Mouse (Mus musculus): Measurements from ENCODE around the gene Prkcq.
A peak's percentile ranks its signal among the peaks of the same experiment; 100 is the strongest.

Gene Prkcq

DNA sequence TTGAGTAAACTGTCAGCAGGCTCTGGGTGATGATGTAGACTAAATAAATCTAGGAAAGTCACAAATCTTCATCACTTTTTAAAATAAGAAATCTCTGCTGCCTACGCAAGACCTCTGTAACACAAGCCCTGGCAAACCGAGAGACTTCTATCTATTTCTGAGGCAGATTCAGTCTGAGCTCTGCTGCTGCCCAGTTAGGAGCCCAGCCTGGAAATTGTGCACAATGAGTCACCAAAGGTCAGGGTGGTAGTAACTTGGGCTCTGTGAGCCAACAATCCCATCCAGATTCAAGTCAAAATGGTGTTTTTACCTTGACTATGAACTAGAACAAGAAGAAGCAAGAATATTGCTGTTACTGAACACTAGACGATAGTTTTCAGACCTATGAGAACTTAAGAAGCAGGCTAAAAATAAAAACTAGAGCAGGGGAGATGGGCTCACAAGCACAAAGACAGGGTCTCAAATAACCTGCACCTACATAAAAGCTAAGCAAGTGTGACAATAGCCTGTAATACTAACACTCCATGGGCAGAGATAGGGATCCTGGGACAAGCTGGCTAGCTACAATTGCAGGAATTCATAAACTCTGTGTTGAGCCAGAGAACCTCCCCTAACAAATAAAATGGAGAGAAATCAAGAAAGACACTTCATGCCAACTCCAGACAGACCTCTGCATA lies 53.0 kb downstream of the Prkcq start:
- no peak for DNase-seq

DNA sequence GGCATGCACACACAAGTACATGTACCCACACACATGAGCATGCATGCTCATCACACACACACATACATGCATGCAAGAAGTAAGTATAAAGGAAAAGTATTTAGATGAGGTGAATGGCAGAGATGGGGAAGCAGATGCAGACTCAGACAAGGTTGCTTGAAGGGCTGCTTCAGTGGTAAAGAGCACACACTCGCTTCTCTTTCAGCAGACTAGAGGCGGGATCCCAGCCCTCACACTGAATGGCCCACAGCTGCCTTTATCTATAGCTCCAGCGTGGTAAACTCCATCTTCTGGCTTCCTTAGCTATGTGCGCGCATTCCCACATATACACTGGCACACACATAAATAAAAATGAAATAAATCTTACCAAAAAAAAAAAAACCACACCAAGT lies 53.6 kb downstream of the Prkcq start:
- DNase-seq = no peak

DNA sequence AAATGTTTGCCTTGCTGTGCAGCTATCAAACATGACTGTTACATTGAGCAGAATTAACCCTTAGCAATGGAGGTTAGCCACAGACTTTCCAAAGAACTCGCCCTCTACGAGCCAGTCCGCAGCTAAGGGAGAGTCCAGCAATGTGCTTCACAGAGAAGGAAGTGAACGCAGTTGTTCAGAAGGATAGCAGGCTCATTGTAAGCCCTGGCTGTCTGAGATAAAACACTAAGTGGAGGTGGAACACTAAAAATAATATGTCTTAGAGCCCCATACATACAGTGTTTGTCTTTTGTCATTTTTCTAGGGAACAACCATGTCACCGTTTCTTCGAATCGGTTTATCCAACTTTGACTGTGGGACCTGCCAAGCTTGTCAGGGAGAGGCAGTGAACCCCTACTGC lies 54.6 kb downstream of the Prkcq start:
- no peak for DNase-seq

DNA sequence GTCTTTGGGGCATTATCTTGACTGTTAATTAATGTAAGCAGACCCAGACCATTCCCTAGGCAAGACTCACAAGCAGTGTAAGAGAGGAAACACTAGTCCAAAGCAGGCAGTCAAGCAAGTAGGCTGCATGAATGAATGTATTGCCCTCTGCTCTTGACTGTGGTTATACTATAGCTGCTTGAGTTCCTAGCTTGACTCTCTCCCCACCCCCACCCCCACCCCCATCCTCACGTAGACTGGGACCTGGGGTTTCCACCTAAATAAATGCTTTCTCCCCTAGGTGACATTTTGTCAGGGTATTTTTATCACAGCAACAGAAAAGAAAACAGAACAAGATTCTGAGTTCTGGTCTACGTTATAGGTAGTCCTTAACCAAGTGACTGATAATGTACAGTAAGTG lies 57.2 kb downstream of the Prkcq start:
- no peak for DNase-seq

DNA sequence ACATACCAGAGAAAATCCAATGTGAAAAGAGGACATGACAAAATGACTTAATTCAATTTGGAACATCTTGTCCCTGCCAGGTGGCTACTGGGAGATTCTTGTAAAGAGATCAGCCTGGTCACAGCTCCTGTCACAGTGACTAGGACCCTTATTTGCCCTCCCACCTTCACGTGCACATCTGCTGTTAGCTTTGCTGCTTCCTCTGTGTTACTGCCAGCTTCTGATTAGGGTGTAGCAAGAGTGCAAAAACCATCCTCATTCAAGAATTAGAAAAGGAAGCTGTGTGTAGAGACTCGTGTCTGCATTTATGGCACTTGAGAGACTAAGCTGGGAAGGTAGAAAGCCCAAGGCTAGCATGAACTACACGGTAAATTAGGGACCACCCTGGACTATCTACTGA lies 59.2 kb downstream of the Prkcq start:
- DNase-seq = no peak

DNA sequence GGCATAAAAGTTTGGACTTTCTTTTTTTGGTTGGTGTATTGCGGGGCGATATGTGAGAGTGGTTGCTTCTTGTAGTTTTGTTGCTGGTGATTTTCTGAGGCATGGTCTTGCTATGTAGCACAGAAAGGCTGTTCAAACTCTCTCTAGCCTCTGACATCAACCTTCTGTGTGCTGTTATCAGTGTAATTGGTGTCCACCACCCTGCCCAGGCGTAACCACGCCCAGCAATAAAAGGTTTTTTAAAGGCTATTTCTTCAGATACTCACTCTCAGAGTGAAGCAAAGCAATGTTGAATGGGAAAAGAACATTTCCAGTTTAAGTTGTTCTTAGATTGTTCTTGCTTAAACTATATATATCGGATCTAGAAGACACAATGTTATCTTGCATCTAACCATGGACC lies 60.1 kb downstream of the Prkcq start:
- DNase-seq = no peak

DNA sequence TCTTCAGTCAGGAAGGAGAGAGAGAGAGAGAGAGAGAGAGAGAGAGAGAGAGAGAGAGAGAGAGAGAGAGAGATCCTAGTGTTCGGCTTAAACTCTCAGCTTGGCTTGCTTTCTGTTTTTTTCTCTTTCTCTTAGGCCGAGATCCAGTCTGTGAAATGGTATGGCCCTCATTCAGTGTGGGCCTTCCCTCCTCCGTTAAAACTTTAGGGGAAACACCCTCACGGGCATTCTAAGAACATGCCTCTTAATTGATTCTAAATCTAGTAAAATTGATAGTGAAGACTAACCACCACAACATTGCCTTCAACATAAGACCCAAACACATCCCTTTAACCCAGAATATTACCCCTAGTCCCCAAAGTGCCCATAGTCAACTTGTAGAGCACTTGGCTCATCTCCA lies 66.3 kb downstream of the Prkcq start:
- no peak for DNase-seq

DNA sequence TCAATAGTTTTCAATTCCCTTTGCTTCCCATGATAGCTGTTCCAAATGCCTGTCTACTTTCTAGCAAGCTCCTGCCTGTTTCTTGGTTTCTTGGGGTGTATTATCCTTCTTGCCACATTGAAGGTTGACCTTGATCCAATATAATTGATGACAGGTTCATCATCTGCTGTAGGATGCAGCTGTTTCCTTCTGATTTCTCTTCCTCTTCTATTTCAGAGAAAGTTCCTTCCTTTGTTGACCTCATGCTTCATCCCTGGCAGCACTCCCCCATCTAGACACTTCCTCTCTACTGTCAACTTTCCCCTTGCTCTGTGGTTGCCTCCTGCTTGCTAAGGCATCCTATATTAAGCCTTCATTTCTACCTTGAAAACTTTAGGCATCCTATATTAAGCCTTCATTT lies 67.6 kb downstream of the Prkcq start:
- DNase-seq = no peak

DNA sequence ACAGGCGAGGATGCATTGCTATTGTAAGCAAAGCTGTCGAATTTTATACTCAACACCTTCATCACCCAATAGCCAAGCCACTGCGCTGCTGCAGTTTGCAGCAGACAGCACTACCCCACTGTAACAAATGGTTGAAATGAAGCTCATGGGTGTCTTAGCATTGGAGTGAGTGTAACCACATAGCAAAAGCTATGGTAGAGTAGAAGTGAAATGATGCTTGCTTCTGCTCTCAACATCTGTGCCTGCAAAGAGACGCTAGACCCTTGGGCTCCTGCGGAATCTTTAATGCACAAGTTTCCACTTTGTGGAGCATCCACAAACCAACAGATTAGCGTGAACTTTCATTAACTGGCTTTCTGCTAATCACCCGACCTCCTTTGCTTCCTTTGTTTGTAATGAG lies 74.0 kb downstream of the Prkcq start:
- no peak for DNase-seq

DNA sequence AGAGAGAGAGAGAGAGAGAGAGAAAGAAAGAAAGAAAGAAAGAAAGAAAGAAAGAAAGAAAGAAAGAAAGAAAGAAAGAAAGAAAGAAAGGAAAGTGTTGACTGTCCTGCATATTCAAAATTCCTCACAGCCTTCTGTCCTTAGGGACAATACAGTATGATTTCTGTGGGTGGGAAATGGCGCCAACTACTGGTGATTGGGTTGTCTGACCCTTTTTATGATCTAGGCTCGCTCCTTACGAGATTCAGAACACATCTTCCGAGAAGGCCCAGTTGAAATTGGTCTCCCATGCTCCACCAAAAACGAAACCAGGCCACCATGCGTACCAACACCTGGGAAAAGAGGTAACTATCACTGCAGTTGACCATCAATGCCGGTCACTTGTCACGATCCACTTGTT lies 82.0 kb downstream of the Prkcq start:
- DNase-seq = no peak

DNA sequence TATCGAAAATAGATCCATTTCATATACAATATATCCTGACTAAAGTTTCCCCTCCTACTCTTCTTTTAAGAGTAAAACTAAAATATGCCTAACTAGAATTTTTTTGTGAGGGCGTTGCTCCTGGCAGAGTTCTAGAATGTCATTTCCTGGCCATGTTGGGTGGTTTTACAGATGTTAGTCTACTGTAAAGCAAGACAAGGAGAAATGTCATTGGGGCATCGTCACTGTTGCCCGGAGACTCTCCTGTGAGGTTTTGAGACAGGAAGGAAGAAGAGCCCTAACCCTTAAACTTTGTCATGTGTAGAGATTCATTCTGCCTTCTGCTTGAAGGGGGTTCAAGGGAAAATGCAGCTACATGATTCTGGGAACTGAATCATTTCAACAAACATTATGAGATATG lies 82.5 kb downstream of the Prkcq start:
- DNase-seq = no peak

DNA sequence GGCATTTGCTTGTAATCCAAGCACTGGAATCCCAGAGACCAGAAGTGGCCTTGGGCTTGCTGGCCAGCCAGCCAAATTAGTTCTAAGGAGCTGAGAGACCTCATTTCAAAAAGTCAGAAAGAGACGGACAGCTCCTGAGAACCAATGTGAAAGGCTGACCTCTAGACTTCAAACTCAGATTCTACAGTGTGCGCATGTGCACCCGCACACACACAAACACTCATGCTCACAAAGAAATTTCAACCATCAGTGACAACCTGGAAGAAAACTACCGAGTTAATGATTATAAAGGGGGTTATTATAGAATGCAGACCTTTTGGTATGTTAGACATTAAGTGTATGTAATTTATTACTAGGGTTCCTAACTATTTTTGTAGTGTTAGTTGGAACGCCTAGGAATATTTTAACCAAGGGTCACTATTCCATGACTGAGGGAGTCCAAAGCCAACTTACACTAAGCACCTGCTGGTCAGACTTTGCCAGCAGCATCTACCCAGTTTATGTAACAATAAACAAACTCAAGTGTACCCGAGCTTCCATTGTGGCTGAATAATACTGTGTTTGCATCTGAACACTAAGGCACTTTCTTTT lies 85.4 kb downstream of the Prkcq start:
- DNase-seq = no peak

DNA sequence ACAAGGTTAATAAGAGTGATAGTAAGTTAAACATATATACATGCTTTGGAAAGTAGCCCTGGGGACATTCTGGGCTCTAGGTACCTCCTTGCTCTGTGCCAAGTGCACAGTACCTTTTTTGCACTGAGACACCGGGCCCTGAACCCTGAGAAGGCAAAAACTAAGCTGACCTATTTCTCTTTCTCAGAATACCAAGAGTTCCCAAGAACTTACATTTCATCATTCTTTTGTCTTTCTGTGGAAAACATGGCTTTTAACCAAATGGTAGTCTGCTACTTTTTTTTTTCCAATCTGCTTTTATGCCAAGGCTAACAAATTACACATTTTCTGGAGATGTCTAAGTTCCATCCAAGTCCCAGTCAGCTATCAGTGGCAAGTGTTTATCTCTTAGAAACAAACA lies 86.3 kb downstream of the Prkcq start:
- DNase-seq = no peak

DNA sequence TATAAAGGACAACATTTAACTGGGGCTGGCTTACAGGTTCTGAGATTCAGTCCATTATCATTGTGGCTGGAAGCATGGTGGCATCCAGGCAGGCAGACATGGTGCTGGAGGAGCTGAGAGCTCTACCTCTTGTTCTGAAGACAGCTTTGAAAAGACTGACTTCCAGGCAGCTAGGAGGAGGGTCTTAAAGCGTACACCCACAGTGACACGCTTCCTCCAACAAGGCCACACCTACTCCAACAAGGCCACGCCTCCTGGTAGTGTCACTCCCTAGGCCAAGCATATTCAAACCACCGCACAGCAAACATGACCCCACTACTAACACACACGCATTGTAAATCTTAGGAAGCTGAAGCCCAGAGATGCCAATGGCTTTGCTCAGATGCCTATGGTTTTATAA lies 87.5 kb downstream of the Prkcq start:
- no peak for DNase-seq

DNA sequence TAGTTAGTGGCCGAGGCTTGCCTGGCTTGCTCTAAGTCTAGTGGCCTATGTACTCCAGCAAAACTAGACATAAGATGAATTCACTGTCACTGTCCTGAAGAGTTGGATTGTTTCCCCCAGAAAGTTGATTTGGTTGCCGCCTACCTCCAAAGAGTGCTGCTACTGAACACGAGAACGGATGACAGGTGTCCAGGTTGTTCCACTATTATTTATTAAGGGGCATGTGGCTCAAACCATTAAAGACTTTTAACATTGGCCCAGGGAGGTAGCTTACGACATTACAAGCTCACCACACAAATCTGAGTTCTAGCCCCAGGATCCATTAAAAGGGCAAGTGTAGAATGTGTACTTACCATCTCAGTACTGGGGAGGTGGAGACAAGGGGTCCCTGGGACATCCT lies 92.9 kb downstream of the Prkcq start:
- no peak for DNase-seq

DNA sequence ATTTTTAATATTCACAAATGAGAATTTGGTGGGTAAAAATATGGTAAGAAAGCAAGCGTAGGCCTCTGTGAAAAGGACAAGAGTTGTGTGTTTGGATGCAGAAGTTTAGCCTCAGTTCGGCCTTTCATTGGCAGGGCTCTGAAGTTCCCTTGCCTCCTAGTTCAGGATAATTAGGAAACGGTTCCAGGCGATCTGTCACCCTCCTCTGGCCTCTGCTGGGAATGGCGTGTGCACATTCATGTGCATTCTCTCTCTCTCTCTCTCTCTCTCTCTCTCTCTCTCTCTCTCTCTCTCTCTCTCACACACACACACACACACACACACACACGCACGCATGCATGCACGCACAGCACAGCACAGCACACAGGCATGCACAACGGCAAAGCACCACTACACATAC lies 93.5 kb downstream of the Prkcq start:
- DNase-seq = no peak

DNA sequence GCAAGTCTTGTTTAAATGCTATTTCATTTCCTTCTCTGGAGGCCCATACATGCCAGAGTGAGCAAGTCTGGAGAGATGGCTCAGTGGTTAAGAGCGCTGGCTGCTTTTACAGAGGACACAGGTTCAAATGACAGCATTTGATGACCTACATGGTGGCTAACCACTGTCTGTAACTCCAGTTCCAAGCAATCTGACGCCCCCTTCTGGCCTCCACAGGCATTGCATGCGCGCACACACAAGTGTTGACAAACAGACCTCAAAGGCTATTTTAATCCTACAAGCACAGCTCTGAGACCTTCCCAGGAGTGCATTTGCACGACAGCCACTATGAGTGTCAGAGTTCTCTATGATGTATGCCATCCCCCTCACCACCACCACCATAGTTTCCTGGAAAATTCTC lies 94.4 kb downstream of the Prkcq start:
- DNase-seq = no peak

DNA sequence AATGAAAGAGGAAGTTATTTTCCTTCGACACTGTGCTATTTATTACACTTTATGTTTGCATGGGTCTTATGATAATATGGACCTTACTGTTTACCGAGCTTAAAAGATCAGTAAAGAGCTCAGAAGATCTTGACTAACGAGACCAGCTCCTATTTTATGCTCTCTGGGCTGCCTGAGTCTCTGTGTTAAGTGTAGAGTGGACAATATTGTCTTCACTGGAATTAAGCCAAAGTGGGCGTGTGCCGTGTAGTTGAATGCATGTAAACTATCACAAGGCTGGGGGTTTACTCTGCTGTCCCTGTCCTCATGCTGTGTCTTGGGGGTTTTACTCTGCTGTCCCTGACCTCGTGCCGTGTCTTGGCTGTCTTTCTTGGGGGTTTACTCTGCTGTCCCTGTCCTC lies 107.1 kb downstream of the Prkcq start:
- no peak for DNase-seq

DNA sequence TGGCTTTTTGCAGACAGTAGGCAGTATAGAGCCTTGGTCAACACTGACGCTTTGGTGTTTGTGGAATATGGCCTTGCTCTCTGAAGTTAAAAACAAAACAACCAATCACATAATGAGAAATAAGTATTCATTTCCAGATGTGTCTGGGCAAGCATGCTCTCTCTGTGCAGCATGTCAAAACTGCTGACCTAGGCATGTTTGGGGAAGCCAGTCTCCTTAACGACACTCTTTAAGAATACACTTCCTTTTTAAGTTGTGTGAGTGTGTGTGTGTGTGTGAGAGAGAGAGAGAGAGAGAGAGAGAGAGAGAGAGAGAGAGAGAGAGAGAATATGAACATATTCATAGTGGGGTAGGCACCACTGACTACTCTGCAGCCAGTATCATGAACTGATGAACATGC lies 108.3 kb downstream of the Prkcq start:
- no peak for DNase-seq

DNA sequence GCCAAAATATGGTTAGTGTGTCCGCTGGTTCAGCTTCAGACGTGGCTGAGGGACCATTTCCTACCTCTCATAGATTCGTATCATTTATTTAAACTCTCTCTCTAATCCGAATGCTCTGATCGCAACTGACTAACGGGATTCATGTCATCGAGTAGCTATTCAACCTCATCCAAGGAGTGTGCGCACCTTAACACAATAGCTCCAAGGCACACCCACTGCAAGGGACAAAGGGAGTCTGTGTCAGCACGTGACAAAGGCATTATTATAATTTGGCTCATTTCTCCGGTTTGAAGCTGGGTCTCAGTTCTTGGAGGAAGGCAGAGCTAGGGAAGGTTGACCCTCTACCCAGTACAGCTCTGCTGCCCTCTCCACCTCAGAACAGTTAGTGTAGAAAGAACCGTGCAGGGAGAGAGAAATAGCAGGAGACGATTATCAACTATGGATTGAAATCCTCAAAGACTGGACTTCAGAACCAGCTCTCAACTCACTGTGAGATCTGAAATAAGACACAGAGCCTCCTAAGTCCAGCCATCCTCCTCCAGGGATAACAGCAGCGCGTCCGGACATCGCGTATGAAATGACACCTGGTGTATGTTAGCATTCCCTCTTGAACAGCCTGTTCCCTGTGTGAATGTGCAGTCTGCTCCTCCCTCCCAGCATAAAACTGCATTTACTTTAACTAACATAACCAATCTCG lies 116.1 kb downstream of the Prkcq start:
- no peak for DNase-seq

DNA sequence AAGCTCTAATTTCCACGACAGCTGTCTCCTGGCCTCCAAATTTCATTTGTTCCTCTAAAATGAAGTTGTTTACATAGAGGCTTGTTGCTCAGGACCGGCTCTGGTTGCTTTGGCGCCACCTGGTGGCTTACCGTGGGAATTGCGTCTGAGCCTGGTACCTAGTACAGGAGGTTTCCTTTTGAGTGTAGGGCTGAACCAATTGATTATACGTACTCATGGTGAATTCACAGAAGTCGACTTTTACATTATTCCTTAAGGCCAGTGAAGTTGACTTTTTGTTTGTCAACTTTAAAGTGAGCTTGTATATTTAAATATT lies 116.6 kb downstream of the Prkcq start:
- DNase-seq = peak; percentile 76

DNA sequence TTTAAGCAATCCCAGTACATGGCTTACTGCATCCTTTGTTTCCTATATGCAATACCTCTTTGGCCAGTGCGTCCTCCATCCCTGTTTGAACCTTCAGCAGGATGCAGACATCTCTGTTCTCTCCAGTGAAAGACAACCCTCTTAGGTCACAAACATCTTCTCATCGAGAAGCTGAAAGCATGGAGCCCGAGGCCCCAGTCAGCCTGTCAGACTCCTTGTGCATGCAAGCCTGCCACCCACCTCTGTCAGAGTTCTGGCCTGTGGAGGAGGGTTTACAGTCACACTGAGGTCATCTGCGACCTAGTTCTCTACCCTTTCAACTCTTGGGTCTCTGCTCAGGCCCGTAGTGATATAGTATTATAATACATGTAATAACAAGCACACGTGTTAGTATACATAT lies 119.0 kb downstream of the Prkcq start:
- DNase-seq = no peak

DNA sequence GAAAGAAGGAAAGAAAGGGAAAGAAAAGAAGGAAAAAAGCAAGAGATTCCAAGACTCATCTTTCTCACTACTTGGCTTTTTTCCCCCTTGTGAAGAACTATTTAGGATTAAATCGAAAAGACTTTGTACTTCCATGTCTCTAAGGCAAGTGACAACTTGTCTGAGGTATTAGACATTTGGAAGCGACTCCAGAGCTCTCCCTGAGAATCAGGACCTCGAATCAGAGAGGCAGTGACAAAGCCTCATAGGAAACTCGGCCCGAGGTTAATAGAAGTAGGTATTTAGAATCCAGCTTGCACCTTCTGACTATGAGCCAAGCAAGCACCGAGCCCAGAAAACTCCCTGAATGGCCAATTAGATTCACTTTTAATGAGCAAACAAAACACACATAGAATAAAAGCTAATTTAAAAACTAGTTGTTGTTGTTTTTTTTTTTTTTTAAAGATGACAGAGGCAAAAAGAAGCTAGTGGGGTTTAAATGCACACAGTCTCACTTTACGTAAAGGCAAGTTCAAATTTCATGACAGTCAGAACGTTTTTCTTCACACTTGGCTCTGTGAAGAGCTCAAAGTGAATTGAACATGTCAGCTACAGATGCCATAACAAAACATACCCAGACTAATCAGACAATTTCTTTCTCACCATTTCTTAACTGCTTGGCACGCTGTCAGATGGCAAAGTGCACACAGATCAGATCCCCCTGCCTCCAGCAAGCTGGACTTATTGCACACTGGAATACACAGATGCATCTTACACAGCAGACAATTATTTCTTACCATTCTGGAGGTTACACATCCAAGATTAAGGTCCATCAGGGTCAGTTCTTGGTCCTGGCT lies 119.9 kb downstream of the Prkcq start:
- no peak for DNase-seq

DNA sequence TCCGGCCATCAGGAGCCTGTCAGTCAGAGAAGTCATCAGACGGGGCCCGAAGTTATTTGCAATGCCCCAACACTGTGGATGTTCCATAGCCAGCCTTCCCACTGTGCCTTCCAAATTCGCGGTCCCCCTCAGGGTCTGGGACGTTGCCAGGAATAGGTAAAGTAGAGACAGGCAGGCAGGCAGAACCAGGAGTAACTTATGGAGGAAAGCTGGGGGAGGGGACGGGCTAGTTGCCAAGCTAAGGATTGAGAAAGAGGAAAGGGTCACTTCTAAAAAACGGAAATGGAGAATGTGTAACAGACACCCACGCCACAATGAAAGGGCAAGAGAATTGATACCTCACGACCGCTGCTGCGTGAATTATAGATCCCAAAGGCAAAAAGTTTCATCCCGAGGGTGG lies 121.2 kb downstream of the Prkcq start:
- no peak for DNase-seq
